Mouse (Mus musculus) induced T-regulatory cell, adult 2 months (primary cell): ENCODE results near the gene Cdkl4.
"Not testable (repeated sequence)": the region's sequence is repeated elsewhere in the genome, so short reads cannot be mapped to it uniquely, and the experiment has no call there.

Experiments
- DNase-seq: peaks from one replicate; pipeline ENCODE4 v3.0.0-alpha.2; 2012; ENCODE audit warnings: low read depth

Gene Cdkl4

DNA sequence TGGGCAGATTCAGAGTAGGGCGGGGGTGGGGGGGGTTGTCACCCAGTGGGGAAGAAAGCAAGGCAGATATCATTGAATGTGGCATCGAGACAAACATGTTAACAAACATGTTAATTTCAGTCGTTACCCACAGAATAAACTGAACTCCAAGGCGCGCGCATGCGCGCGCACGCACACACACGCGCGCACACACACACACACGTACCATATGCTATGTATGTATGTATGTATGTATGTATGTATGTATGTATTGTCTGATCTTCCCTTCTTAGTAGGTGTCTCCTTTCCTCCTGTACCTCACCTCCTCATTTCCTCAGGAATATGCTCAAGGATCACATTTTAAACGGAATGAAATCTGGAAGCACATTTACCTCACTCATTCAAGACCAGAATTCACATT is at the start of gene Cdkl4:
TSS of gene Cdkl4 (minus strand) at position 175 of the 400 bp plus-strand sequence.
- no peak for DNase-seq

- no peak for DNase-seq
Observed at GRCm38 (mm10) chr17:80624979-80625378, 47.4 kb upstream of the Cdkl4 start.

GRCm38 (mm10) chr17:80621691-80622090 is 44.1 kb upstream of the Cdkl4 start:
- DNase-seq = no peak

GRCm38 (mm10) chr17:80620786-80621423 is 43.3 kb upstream of the Cdkl4 start:
- peak; percentile 65 for DNase-seq

DNA sequence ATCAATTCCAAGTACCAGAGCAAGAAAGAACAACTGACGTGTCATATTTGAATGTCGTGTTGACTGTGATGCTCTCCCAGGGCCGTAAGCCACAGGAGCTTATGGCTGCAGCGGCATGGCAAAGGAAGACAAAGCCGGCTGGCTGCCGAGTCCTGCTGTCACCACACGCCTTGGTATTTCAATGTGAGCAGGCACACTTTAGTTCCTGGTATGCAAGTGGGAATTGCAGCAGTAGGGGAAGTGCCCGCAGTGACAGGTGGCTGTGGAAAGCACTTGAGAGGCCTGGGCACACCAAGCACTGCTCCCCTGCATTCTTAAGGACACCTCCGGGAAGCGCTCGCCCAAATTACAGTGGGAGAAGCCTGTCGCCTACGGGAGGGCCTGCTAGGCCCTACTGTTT is 41.9 kb upstream of the Cdkl4 start:
- no peak for DNase-seq

DNA sequence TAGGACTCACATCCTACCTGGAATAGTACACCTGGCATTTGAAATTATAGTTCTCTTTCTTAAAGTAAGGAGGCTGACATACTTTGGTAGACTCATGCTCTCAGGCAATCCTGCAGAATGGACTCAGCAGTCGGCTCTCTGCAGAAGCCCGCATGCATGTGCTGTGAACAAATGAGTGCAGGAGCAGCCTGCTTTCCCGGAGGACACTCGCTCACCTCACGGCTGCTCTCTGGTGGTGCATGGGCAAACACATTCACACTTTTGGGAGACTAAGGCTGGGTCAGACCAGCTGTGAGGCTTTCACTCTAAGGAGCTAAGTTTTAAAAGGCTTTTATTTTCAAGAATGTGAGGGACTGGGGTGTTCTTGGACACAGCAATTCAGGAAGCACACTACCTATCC is 41.3 kb upstream of the Cdkl4 start:
- DNase-seq = no peak

- DNase-seq = no peak
Observed at GRCm38 (mm10) chr17:80603806-80604205, 26.2 kb upstream of the Cdkl4 start.

GRCm38 (mm10) chr17:80603079-80603625 is 25.5 kb upstream of the Cdkl4 start:
- no peak for DNase-seq

GRCm38 (mm10) chr17:80601371-80601770 is 23.8 kb upstream of the Cdkl4 start:
- DNase-seq = peak; percentile 47

DNA sequence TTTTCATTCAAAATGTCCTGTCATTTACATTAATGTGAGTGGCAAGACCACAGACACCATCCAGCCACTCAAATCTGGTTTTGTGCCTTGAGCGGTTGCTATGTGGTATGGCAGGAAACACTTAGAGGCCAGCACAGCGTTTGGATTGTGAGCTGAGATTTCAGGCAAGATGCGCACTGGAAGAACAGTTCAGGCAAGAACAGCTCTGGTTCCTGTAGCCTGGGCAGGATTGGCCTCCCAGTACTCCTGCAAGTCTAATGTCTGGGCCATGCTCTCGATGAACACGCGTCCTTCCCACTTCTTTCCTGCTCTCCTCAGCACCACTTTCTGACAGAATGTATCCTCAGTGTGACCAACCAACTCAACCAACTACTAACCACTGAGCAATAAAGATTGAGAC is 5.4 kb upstream of the Cdkl4 start:
- DNase-seq = no peak

DNA sequence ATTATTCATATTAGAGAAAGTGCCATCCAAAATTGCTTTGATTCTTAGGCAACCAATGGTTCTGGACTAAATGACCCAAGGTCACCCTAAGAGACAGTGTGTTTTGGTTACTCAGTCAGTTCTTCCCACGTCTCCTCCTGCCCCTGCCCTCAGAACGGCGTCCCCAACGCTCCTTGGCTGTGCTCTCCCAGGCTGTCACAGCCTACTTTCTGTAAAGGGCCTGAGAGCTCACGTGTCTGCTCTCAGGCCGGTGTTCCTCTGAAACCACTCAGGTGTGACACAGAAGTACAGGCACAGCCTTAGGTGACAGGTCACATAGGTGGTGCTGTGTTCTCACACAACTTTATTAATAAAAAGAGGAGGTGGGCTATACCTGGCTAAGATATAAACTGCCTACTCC is 2.3 kb upstream of the Cdkl4 start:
- DNase-seq = no peak

GRCm38 (mm10) chr17:80579089-80579488 is 1.5 kb upstream of the Cdkl4 start:
- DNase-seq = no peak

- DNase-seq = no peak
Observed at GRCm38 (mm10) chr17:80578041-80578440, 428 bp upstream of the Cdkl4 start.

DNA sequence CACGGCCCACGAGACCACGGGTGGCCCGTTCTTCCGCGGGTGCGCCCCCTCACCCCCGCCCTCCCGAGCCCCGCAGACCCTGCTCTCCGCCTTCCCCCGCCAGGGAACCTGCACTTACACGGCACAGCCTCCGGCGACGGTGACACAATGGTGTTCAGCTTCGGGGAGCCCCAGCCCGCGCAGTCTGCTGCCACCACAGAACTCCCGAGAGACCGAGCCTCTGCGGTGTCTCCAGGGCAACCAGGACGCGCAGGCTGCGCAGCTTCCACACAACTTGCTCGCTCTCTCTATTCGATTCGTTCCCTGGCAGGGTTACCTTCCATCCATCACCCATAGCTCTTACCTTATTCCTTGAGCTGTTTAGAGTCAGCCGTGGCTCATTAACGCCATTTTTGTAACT is 399 bp downstream of the Cdkl4 start:
- peak; percentile 50 for DNase-seq

DNA sequence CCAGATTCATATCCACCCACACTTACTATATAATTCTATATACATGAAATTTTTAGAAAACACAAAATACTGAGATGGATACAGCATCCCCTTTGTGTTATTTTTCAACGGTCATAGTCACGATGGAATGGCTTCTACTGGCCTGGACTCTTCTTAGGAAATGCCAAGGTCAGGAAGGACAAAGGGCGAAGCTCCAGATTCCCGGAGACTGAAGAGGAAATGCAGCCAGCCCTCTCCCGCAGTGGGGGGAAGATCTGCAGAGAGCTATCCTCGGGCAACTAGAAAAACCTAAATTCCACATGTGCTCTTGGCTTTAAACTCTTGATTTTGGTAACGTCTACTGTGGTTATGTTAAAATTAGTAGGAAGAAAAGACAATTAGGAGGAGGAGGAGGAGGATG is 2.6 kb downstream of the Cdkl4 start:
- DNase-seq = no peak

DNA sequence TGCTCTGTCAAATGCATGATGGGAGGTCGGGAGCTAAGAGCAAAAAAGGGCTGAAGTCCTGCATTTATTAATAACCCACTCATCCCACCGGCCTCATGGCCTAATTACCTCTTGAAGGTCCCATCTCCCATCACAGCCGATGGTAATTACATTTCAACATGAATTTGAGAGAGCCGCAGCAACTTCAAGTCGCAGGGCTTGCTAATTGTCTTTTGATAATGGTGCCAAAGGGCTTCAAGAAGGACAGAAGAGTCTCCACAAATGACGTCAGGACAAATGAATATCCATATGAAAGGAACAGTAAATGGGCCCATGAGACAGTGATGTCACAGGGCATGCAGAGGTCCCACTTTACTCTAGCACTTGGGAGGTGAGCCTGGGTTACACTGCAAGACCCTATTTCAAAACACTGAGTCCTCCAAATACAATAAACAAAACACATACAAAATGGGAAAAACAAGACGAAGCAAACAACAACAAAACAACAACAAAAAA is 3.1 kb downstream of the Cdkl4 start:
- DNase-seq = no peak

GRCm38 (mm10) chr17:80572187-80572935 is 5.3 kb downstream of the Cdkl4 start:
- no peak for DNase-seq

GRCm38 (mm10) chr17:80571460-80571859 is 6.2 kb downstream of the Cdkl4 start:
- DNase-seq = no peak

DNA sequence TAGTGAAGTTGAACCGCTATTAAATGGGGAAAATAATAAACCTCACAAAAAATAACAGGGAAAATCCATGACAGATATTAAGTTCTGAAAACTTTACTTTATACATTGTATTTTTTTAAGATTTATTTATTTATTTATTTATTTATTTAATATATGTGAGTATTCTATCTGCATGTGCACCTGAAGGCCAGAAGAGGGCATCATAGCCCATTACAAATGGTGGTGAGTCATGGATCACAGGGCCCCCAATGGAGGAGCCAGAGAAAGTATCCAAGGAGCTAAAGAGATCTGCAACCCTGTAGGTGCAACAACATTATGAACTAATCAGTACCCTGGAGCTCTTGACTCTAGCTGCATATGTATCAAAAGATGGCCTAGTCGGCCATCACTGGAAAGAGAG is 7.9 kb downstream of the Cdkl4 start:
- DNase-seq = not testable (repeated sequence)

- no peak for DNase-seq
Observed at GRCm38 (mm10) chr17:80568842-80569601, 8.6 kb downstream of the Cdkl4 start.

DNA sequence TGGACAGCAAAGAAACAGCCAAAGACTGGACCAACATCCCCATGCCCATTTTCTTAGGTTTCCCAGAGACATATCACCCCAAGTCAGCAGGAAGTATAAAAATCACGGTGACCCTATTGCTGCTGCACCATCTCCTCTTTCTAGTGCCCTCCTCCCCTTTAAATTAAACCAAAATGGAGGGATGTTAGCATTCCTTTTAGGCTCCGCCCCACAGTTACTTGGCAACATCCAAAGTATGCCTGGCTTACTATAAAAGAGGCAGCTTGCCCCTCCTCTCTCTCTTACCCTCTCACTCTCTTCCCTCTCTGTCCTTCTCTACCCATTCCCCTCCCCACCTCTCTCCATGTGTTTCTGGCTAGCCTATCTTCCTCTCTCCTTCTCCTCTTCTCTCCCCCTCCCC is 9.2 kb downstream of the Cdkl4 start:
- no peak for DNase-seq

DNA sequence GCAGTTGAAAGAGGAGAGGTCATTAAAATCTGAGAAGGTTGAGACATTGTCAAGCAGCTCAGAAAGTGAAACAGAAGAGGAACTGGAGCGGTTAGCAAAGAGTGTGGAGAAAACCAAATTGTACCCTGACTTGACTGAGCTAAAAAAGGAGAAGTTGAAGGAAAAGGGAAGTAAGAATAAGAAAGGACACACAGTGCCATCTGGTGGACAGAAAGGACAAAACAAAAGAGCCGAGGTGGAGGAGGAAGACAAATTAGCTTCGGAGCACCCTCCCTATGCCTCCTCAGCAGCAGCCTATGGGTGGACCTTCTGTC is 13.0 kb downstream of the Cdkl4 start:
- DNase-seq = peak; percentile 92
